Mouse (Mus musculus) CH12.LX (cell line): ENCODE results near the gene Hist1h2bh. TPM values are rescaled to one million over a fixed set of nuclear protein-coding genes. Genes with fewer than 3 reads are reported as not detected.

Experiments used
- DNase-seq: peaks from one replicate; pipeline ENCODE4 v3.0.0-alpha.2; 2013; ENCODE audit errors: extremely low read depth
- H3K27ac ChIP-seq: 2 replicates; pipeline ENCODE4 v1.5.1; 2012; ENCODE audit warnings: low read depth, mild to moderate bottlenecking, control low read depth, moderate library complexity; ENCODE audit not compliant: insufficient read depth
- H3K27me3 ChIP-seq: replicated peaks from 2 replicates; pipeline ENCODE3; 2012; ENCODE audit warnings: inconsistent platforms
- H3K36me3 ChIP-seq, 2 experiments: replicated peaks in 1 of 2; 2 replicates each; pipeline versions ENCODE3 to v1.6.1; 2012; ENCODE audit warnings: inconsistent platforms in 1 of 2, low read length in 1 of 2, mild to moderate bottlenecking in 1 of 2, mixed read lengths in 1 of 2, moderate library complexity in 1 of 2; ENCODE audit not compliant: control insufficient read depth in 1 of 2, insufficient read depth in 1 of 2
- H3K4me1 ChIP-seq, 2 experiments: 2 replicates each; pipeline ENCODE4 v1.6.1; 2012; ENCODE audit warnings: inconsistent platforms in 1 of 2, moderate library complexity in 1 of 2; ENCODE audit not compliant: insufficient read depth in 2 of 2, control insufficient read depth in 1 of 2
- H3K4me2 ChIP-seq: 2 replicates; pipeline ENCODE4 v1.6.1; 2012; ENCODE audit warnings: low read depth, mild to moderate bottlenecking, control low read depth; ENCODE audit not compliant: poor library complexity, insufficient read depth, severe bottlenecking
- H3K4me3 ChIP-seq, 3 experiments: fragments of 150-350 bp in 1 of 3; sonication (generic) in 1 of 3; replicated peaks in 1 of 3; 2 replicates each; pipeline versions ENCODE3 to v1.5.1; 2011 to 2012; ENCODE audit warnings: low read depth in 2 of 3, low read length in 2 of 3, mild to moderate bottlenecking in 2 of 3, moderate library complexity in 2 of 3, control low read depth in 1 of 3, improper control_type of control experiment in 1 of 3, inconsistent platforms in 1 of 3, mixed read lengths in 1 of 3; ENCODE audit not compliant: poor library complexity in 1 of 3
- H3K79me2 ChIP-seq: replicated peaks from 2 replicates; pipeline ENCODE4 v1.6.1; 2012; ENCODE audit warnings: mild to moderate bottlenecking, moderate library complexity; ENCODE audit not compliant: control insufficient read depth, poor library complexity, insufficient read depth, severe bottlenecking; ENCODE audit errors: extremely low read depth
- H3K9ac ChIP-seq: 2 replicates; pipeline ENCODE4 v1.6.1; 2012; ENCODE audit warnings: low read depth, mild to moderate bottlenecking, control low read depth, moderate library complexity; ENCODE audit not compliant: insufficient read depth
- H3K9me3 ChIP-seq: replicated peaks from 2 replicates; pipeline ENCODE3; 2012; ENCODE audit warnings: low read length, inconsistent platforms, mixed read lengths
- CHD1 ChIP-seq: IDR thresholded peaks from 2 replicates; pipeline ENCODE4 v1.6.1; 2012; ENCODE audit warnings: low read depth, low read length, improper control_type of control experiment, inconsistent platforms
- CHD2 ChIP-seq: IDR thresholded peaks from 2 replicates; pipeline ENCODE4 v1.6.1; 2011; ENCODE audit warnings: low read length, improper control_type of control experiment
- CTCF ChIP-seq, 2 experiments: IDR thresholded peaks in 1 of 2; conservative IDR thresholded peaks in 1 of 2; 2 replicates each; pipeline ENCODE4 v1.5.1; 2011 to 2012; ENCODE audit warnings: low read depth in 2 of 2, low read length in 2 of 2, improper control_type of control experiment in 1 of 2, inconsistent platforms in 1 of 2, mild to moderate bottlenecking in 1 of 2, moderate library complexity in 1 of 2
- E2F4 ChIP-seq: IDR thresholded peaks from 2 replicates; pipeline ENCODE4 v1.6.1; 2011; ENCODE audit warnings: low read depth, low read length, improper control_type of control experiment; ENCODE audit not compliant: insufficient replicate concordance
- EP300 ChIP-seq: IDR thresholded peaks from 2 replicates; pipeline ENCODE4 v1.6.1; 2011; ENCODE audit warnings: low read length, improper control_type of control experiment
- GABPA ChIP-seq: IDR thresholded peaks from 2 replicates; pipeline ENCODE4 v1.6.1; 2012; ENCODE audit warnings: low read depth, low read length, improper control_type of control experiment, inconsistent platforms; ENCODE audit not compliant: insufficient replicate concordance
- JUN ChIP-seq: IDR thresholded peaks from 2 replicates; pipeline ENCODE4 v1.6.1; 2011; ENCODE audit warnings: low read depth, mild to moderate bottlenecking, low read length, improper control_type of control experiment, moderate library complexity; ENCODE audit not compliant: insufficient read depth
- JUND ChIP-seq: conservative IDR thresholded peaks from 2 replicates; pipeline ENCODE4 v1.6.1; 2011; ENCODE audit warnings: low read depth, low read length, improper control_type of control experiment
- MAZ ChIP-seq: IDR thresholded peaks from 2 replicates; pipeline ENCODE4 v1.6.1; 2012; ENCODE audit warnings: low read depth, mild to moderate bottlenecking, inconsistent platforms, low read length, improper control_type of control experiment, moderate library complexity
- MEF2A ChIP-seq: IDR thresholded peaks from 2 replicates; pipeline ENCODE4 v1.6.1; 2014; ENCODE audit warnings: low read depth, mild to moderate bottlenecking, inconsistent platforms, low read length, improper control_type of control experiment, borderline replicate concordance
- MXI1 ChIP-seq: IDR thresholded peaks from 2 replicates; pipeline ENCODE4 v1.6.1; 2011; ENCODE audit warnings: mild to moderate bottlenecking, low read depth, low read length, improper control_type of control experiment
- MYC ChIP-seq: IDR thresholded peaks from 2 replicates; pipeline ENCODE4 v1.6.1; 2011; ENCODE audit warnings: low read depth, mild to moderate bottlenecking, improper control_type of control experiment, low read length
- NELFE ChIP-seq: IDR thresholded peaks from 2 replicates; pipeline ENCODE4 v1.6.1; 2011; ENCODE audit warnings: low read depth, low read length, improper control_type of control experiment
- NRF1 ChIP-seq: IDR thresholded peaks from 2 replicates; pipeline ENCODE4 v1.6.1; 2014; ENCODE audit warnings: low read depth, mild to moderate bottlenecking, inconsistent platforms, low read length, improper control_type of control experiment, moderate library complexity
- POLR2A ChIP-seq: IDR thresholded peaks from 2 replicates; pipeline ENCODE4 v1.6.1; 2011; ENCODE audit warnings: low read depth, mild to moderate bottlenecking, improper control_type of control experiment, low read length
- POLR2AphosphoS2 ChIP-seq: IDR thresholded peaks from 2 replicates; pipeline ENCODE4 v1.6.1; 2011; ENCODE audit warnings: low read depth, low read length, improper control_type of control experiment
- RAD21 ChIP-seq: IDR thresholded peaks from 2 replicates; pipeline ENCODE4 v1.6.1; 2011; ENCODE audit warnings: low read depth, mild to moderate bottlenecking, low read length, improper control_type of control experiment, moderate library complexity
- RCOR1 ChIP-seq: conservative IDR thresholded peaks from 2 replicates; pipeline ENCODE4 v1.6.1; 2012; ENCODE audit warnings: low read depth, mild to moderate bottlenecking, inconsistent platforms, low read length, improper control_type of control experiment
- SIN3A ChIP-seq: IDR thresholded peaks from 2 replicates; pipeline ENCODE4 v1.6.1; 2012; ENCODE audit warnings: low read length, improper control_type of control experiment, inconsistent platforms
- SMC3 ChIP-seq: IDR thresholded peaks from 2 replicates; pipeline ENCODE4 v1.6.1; 2011; ENCODE audit warnings: low read depth, low read length, improper control_type of control experiment
- TBP ChIP-seq: conservative IDR thresholded peaks from 2 replicates; pipeline ENCODE4 v1.6.1; 2011; ENCODE audit warnings: low read depth, low read length, improper control_type of control experiment
- TCF12 ChIP-seq: IDR thresholded peaks from 2 replicates; pipeline ENCODE4 v1.6.1; 2014; ENCODE audit warnings: low read depth, mild to moderate bottlenecking, inconsistent platforms, low read length, improper control_type of control experiment
- USF1 ChIP-seq: IDR thresholded peaks from 2 replicates; pipeline ENCODE4 v1.6.1; 2014; ENCODE audit warnings: low read depth, mild to moderate bottlenecking, inconsistent platforms, low read length, improper control_type of control experiment
- USF2 ChIP-seq: conservative IDR thresholded peaks from 2 replicates; pipeline ENCODE4 v1.6.1; 2011; ENCODE audit warnings: low read depth, low read length, improper control_type of control experiment
- ZC3H11A ChIP-seq: IDR thresholded peaks from 2 replicates; pipeline ENCODE4 v1.6.1; 2012; ENCODE audit warnings: low read depth, mild to moderate bottlenecking, inconsistent platforms, low read length, improper control_type of control experiment
- ZKSCAN1 ChIP-seq: IDR thresholded peaks from 2 replicates; pipeline ENCODE4 v1.6.1; 2012; ENCODE audit warnings: low read depth, inconsistent platforms, low read length, improper control_type of control experiment, borderline replicate concordance
- ZMIZ1 ChIP-seq: IDR thresholded peaks from 2 replicates; pipeline ENCODE4 v1.6.1; 2012; ENCODE audit warnings: low read depth, mild to moderate bottlenecking, inconsistent platforms, low read length, improper control_type of control experiment
- dilution Hi-C: fragments of 300-500 bp; cut with MboI; formaldehyde crosslinking; loops from 2 replicates; pipeline ENCODE4 v1.14.3; 2020; ENCODE audit warnings: low sequenced_read_pairs; ENCODE audit not compliant: extremely low pct_unique_long_range_greater_than_20kb, extremely low pct_ligation_motif_present
- in situ Hi-C: fragments of 300-500 bp; cut with MboI; formaldehyde crosslinking; loops from 3 replicates; pipeline ENCODE4 v1.14.3; 2019; ENCODE audit warnings: low sequenced_read_pairs, low pct_ligation_motif_present, low pct_unique_long_range_greater_than_20kb, mixed read lengths
- polyA plus RNA-seq: library from polyadenylated mRNA; unstranded; fragments of >175 nt; gene quantifications from 2 replicates; pipeline ENCODE4 v1.2.1, GENCODE M21; 2012; ENCODE audit warnings: low read depth; ENCODE audit not compliant: insufficient read length
- total RNA-seq, 2 experiments: library from RNA; depleted of rRNA; stranded (reverse); fragments of 300-350 nt in 1 of 2; fragments of >200 nt in 1 of 2; gene quantifications; 2 replicates each; pipeline ENCODE4 v1.2.3; 2012 to 2014

Hist1h2bh gene
- total and polyA plus RNA-seq, 3 experiments, result 0.77 to 261 (median 8.0) TPM

DNA sequence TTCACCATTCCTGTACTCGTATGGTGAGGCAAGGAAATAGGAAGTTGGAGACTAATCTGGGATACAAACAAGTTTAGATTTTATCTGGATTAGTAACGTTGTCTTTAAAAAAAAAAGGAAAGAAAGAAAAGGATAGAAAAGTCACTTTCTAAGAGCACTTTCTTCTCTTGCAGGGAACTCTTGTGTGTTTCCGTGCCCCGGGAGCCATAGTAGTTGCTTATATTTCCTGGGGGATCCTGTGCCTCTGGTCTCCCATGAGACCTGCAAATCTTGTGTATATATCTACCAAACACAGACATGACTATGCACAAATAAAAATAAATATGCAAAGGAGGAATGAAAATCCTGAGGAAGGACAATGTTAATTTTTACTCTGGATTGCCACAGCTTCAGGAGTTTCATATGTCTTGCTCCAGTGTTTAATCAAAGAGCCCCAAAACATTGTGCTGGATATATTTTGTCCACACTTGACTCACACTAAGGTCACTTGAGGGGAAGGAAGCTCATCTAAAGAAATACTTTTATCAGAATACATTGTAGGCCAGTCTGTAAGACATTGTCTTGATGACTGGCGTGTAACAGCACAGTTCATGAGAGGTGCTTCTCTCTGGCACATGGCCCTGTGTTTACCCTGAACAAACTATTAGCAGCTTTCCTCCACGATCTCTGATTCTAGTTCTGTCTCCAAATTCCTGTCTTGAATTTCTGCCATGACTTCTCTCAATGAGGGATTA lies 33.9 kb upstream of the Hist1h2bh start:
- no peaks in the 10 kb centered on the region for H3K36me3 ChIP-seq
- no peak for DNase-seq
- peaks cover 0 to 23% of the 10 kb centered on the region in 2 experiments; a peak in 2 of 4 replicates for H3K4me1 ChIP-seq
- H3K4me3 ChIP-seq, result peak overlapping the region; percentile 19 to 69 (median 46)
- H3K79me2 ChIP-seq, result no peaks in the 10 kb centered on the region
- in situ Hi-C loops (no loop called here), dilution Hi-C loops (no loop called here)
- H3K9me3 ChIP-seq, result no peaks in the 10 kb centered on the region
- no peaks in the 10 kb centered on the region for H3K27me3 ChIP-seq
- peak overlapping the region; percentile 77 for H3K27ac ChIP-seq
- no peak for TF ChIP-seq E2F4
- TF ChIP-seq MAZ, result no peak
- TF ChIP-seq USF1, result no peak
- TF ChIP-seq MEF2A, result no peak
- TF ChIP-seq JUN, result no peak
- TF ChIP-seq CTCF (conservative IDR thresholded peaks at IDR 0.05 in 1 of 2, IDR thresholded peaks at IDR 0.05 in 1 of 2; ENCODE audit: low read depth in 2 of 2, low read length in 2 of 2), result no peak
- no peak for TF ChIP-seq TCF12
- TF ChIP-seq EP300, result no peak
- TF ChIP-seq SMC3, result no peak
- TF ChIP-seq GABPA, result no peak
- no peak for TF ChIP-seq MYC
- TF ChIP-seq CHD2, result no peak
- no peak for TF ChIP-seq NELFE
- no peak for TF ChIP-seq ZKSCAN1
- no peak for TF ChIP-seq CHD1
- TF ChIP-seq POLR2A, result no peak
- TF ChIP-seq ZMIZ1, result no peak
- TF ChIP-seq TBP, result no peak
- peak overlapping the region; percentile 88 for H3K9ac ChIP-seq
- H3K4me2 ChIP-seq, result peak overlapping the region; percentile 58; the same call in 1 of the 2 replicates

DNA sequence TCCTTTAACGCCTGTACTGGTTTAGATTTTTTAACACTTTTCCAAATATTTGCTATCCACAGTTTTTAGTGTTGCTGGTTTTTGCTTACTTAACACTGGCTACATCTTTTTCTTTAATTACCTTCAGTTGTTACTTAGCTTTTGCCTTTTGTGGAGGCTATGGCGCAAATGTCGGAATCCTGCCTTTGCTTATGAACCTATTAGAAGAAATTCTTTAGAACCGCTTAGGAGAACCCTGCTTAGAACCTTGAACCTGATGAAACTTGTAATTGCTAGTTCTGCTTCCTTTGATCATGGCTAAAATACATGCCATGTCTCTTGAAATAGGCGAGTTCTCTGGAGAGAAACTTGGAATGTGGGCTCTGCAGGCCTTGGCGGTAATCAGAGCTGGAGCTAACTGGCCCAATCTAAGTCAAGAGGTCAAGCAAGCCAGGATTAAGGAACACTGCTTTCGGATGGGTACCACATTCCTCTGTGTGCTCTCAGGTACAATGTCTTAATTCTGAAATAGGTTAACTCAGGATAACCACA lies 33.2 kb upstream of the Hist1h2bh start:
- Histone ChIP-seq H3K4me2 (peak overlapping the region; percentile 58), H3K4me1 (peaks cover 0 to 23% of the 10 kb centered on the region in 2 experiments; a peak in 2 of 4 replicates), H3K4me3 (peak overlapping the region; percentile 19 to 69 (median 46)), H3K9me3 (no peaks in the 10 kb centered on the region), H3K27me3 (no peaks in the 10 kb centered on the region), H3K27ac (peak overlapping the region; percentile 77), H3K79me2 (no peaks in the 10 kb centered on the region), H3K9ac (peak overlapping the region; percentile 88), H3K36me3 (no peaks in the 10 kb centered on the region)
- no peak for TF ChIP-seq ZC3H11A
- TF ChIP-seq SIN3A, result peak; percentile 50; the same call in 1 of the 2 replicates
- no peak for TF ChIP-seq E2F4
- peak; percentile 3; the same call in 1 of the 2 replicates for TF ChIP-seq MXI1
- TF ChIP-seq USF2, result no peak
- TF ChIP-seq RCOR1, result peak; percentile 69; the same call in 1 of the 2 replicates
- TF ChIP-seq CHD1, result peak; percentile 96
- no peak for TF ChIP-seq JUND
- TF ChIP-seq POLR2A, result peak; percentile 75
- TF ChIP-seq POLR2AphosphoS2, result peak; percentile 99
- peak; percentile 73; the same call in 1 of the 2 replicates for TF ChIP-seq ZMIZ1
- no peak for TF ChIP-seq RAD21
- TF ChIP-seq NELFE, result peak; percentile 63
- TF ChIP-seq NRF1, result no peak
- TF ChIP-seq CHD2, result 0 out of 2 replicates have a peak, but pooled peaks have one; percentile 55
- TF ChIP-seq MYC, result peak; percentile 27; the same call in 1 of the 2 replicates
- in situ Hi-C loops, result no loop called here
- DNase-seq, result no peak
- dilution Hi-C loops, result no loop called here
